Mouse (Mus musculus): ENCODE data around the gene Pcbp2. TPM values are rescaled to one million over a fixed set of nuclear protein-coding genes. Genes with fewer than 3 reads are reported as not detected.

Gene Pcbp2
- polyA plus RNA-seq, 1 experiment from 2014 or later: 124 TPM

- ATAC-seq (ENCODE audit: low FRiP score, low read depth): no peak
- Histone ChIP-seq H3K4me1 (replicated peaks) (peaks cover 41% of the 10 kb centered on the region), H3K27me3 (no peaks in the 10 kb centered on the region)
Measured at GRCm38 (mm10) chr15:102518859-102519201, 48.5 kb downstream of the Pcbp2 start.

GRCm38 (mm10) chr15:102519211-102520141, 49.1 kb downstream of the Pcbp2 start:
- no peak for ATAC-seq (ENCODE audit: low FRiP score, low read depth)
- Histone ChIP-seq H3K27me3 (no peaks in the 10 kb centered on the region), H3K9ac (peak overlapping the region; percentile 92), H3K9me3 (no peaks in the 10 kb centered on the region), H3K4me2 (peak overlapping the region; percentile 85), H3K27ac (replicated peaks) (peak overlapping the region; percentile 100), H3K4me1 (replicated peaks) (peaks cover 35% of the 10 kb centered on the region), H3K36me3 (peaks cover 19% of the 10 kb centered on the region), H3K4me3 (peak overlapping the region; percentile 75)
- WGBS: 63% methylated on average over 17 of the region's 17 CpGs

More at GRCm38 (mm10) chr15:102518859-102519201, 48.5 kb downstream of the Pcbp2 start:
- Histone ChIP-seq H3K9ac (peak overlapping the region; percentile 92), H3K9me3 (no peaks in the 10 kb centered on the region), H3K4me2 (peak overlapping the region; percentile 85), H3K27ac (replicated peaks) (peak overlapping the region; percentile 100), H3K36me3 (peaks cover 16% of the 10 kb centered on the region), H3K4me3 (peak overlapping the region; percentile 75)
- 20% methylated on average over 9 of the region's 9 CpGs for WGBS

DNA sequence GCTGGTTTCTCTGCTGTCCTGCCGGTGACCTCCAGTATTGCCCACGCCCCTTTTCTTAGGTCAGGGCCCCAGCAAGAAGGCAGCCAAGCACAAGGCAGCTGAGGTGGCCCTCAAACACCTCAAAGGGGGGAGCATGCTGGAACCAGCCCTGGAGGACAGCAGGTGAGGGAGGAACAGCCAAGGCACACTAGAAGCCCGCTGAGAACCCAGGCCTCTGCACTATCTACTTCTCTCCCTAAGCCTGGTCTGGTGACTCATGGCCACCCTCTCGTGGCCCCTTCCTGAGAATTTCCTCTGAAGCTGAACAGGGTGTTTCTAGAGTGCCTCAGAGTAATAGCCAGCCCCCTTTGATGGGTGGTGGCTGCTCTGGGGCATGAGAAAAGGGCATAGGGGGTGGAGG, 50.1 kb downstream of the Pcbp2 start:
- Histone ChIP-seq H3K36me3 (peaks cover 19% of the 10 kb centered on the region), H3K9me3 (no peaks in the 10 kb centered on the region), H3K4me1 (replicated peaks) (peaks cover 26% of the 10 kb centered on the region), H3K4me3 (no peak overlapping the region), H3K27ac (replicated peaks) (no peak overlapping the region), H3K4me2 (no peak overlapping the region), H3K27me3 (no peaks in the 10 kb centered on the region), H3K9ac (no peak overlapping the region)
- 83% methylated on average over 4 of the region's 4 CpGs for WGBS
- no peak for ATAC-seq (ENCODE audit: low FRiP score, low read depth)

GRCm38 (mm10) chr15:102521480-102521879, 51.1 kb downstream of the Pcbp2 start:
- no peak for ATAC-seq (ENCODE audit: low FRiP score, low read depth)
- Histone ChIP-seq H3K4me2 (no peak overlapping the region), H3K9ac (no peak overlapping the region), H3K4me1 (replicated peaks) (peaks cover 17% of the 10 kb centered on the region), H3K27me3 (no peaks in the 10 kb centered on the region), H3K36me3 (peaks cover 19% of the 10 kb centered on the region), H3K27ac (replicated peaks) (no peak overlapping the region), H3K4me3 (no peak overlapping the region), H3K9me3 (no peaks in the 10 kb centered on the region)
- 80% methylated on average over 4 of the region's 4 CpGs for WGBS

DNA sequence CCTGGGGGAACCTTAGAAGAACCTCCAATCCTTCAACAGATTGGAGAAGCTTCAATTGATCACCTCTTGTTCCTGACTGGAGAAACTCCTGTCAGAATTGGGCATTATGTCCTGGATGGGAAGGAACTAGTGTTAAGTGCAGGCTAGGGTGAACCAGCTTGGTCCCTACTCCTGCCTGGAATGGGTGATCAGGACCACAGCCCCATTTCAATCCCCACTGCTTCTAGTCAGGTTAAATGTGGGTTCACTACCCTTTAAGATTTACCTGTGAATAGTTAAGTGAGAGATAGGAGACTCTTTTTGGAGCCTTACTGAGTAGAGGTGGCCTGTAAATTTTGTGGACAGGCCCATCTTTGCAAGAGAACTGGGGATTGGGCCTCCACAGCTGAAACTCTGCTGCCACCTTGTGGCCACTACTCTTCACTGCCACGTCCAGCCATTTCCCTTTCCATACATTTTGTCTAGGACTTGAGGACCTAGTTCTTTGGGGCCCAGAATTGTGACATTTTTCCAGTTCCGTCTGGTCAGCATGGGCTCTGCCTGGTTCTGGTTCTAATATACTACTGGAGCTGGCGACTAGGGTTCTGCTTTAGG, 54.6 kb downstream of the Pcbp2 start, which contains the start of gene Npff:
TSS of gene Npff (minus strand) at position 51 of the 594 bp plus-strand sequence.
- 6% methylated on average over 3 of the region's 3 CpGs for WGBS
- Histone ChIP-seq H3K9me3 (no peaks in the 10 kb centered on the region), H3K4me2 (no peak within 1 kb of the TSS), H3K4me1 (replicated peaks) (peaks cover 6% of the 10 kb centered on the region), H3K9ac (no peak within 1 kb of the TSS; the same call in 1 of the 2 replicates), H3K36me3 (peaks cover 46% of the 10 kb centered on the region), H3K27ac (replicated peaks) (peak within 1 kb of the TSS; percentile 56), H3K27me3 (no peaks in the 10 kb centered on the region), H3K4me3 (no peak within 1 kb of the TSS)
- peak; percentile 52; the same call in 1 of the 2 replicates for ATAC-seq (ENCODE audit: low FRiP score, low read depth)

- Histone ChIP-seq H3K27ac (replicated peaks) (no peak overlapping the region), H3K4me1 (replicated peaks) (no peaks in the 10 kb centered on the region; the same call in 1 of the 2 replicates), H3K27me3 (no peaks in the 10 kb centered on the region), H3K4me3 (no peak overlapping the region), H3K4me2 (no peak overlapping the region), H3K9me3 (no peaks in the 10 kb centered on the region), H3K9ac (no peak overlapping the region), H3K36me3 (peaks cover 58% of the 10 kb centered on the region)
- no peak for ATAC-seq (ENCODE audit: low FRiP score, low read depth)
- WGBS: 86% methylated on average over 6 of the region's 6 CpGs
Measured at GRCm38 (mm10) chr15:102526111-102527002, 56.0 kb downstream of the Pcbp2 start.

- no peak overlapping the region for H3K9ac ChIP-seq
- 79% methylated on average over 3 of the region's 3 CpGs for WGBS
- H3K27me3 ChIP-seq: no peaks in the 10 kb centered on the region
- no peaks in the 10 kb centered on the region for H3K9me3 ChIP-seq
- peaks cover 57% of the 10 kb centered on the region for H3K36me3 ChIP-seq
- no peak overlapping the region for H3K4me3 ChIP-seq
- no peak overlapping the region for H3K4me2 ChIP-seq
- no peak for ATAC-seq (ENCODE audit: low FRiP score, low read depth)
- no peak overlapping the region for H3K27ac ChIP-seq (replicated peaks)
- no peaks in the 10 kb centered on the region; the same call in 1 of the 2 replicates for H3K4me1 ChIP-seq (replicated peaks)
Measured at GRCm38 (mm10) chr15:102527936-102528335, 57.6 kb downstream of the Pcbp2 start.

GRCm38 (mm10) chr15:102528396-102528795, 58.1 kb downstream of the Pcbp2 start:
- Histone ChIP-seq H3K9ac (no peak overlapping the region), H3K4me3 (no peak overlapping the region), H3K4me2 (no peak overlapping the region), H3K27me3 (no peaks in the 10 kb centered on the region), H3K36me3 (peaks cover 61% of the 10 kb centered on the region), H3K27ac (replicated peaks) (no peak overlapping the region), H3K9me3 (no peaks in the 10 kb centered on the region), H3K4me1 (replicated peaks) (no peaks in the 10 kb centered on the region; the same call in 1 of the 2 replicates)
- no peak for ATAC-seq (ENCODE audit: low FRiP score, low read depth)
- 94% methylated on average over 1 of the region's 1 CpGs for WGBS

GRCm38 (mm10) chr15:102530566-102530965, 60.2 kb downstream of the Pcbp2 start:
- Histone ChIP-seq H3K4me1 (replicated peaks) (no peaks in the 10 kb centered on the region), H3K27ac (replicated peaks) (no peak overlapping the region), H3K36me3 (peaks cover 68% of the 10 kb centered on the region), H3K9ac (no peak overlapping the region), H3K4me2 (no peak overlapping the region), H3K27me3 (no peaks in the 10 kb centered on the region), H3K9me3 (no peaks in the 10 kb centered on the region), H3K4me3 (no peak overlapping the region)
- no peak for ATAC-seq (ENCODE audit: low FRiP score, low read depth)
- WGBS: 87% methylated on average over 4 of the region's 4 CpGs

DNA sequence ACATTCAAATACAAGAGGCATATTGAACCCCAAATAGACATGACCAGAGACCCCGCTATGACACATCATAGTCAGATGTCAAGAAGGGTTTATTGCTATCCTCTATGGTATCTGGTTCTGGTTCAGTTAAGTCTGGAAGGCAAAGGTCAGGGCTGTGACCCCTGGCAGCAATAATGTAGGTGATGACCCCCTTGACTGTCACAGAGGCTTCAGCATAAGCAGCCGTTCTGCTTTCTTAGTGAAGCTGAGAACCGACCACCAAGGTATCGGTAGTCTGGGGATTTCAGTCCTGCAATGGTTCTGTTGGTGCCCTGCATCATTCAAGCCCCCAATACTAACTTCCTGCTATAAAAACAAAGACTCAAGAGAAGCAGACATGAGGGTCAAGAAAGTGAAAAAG, 61.2 kb downstream of the Pcbp2 start:
- Histone ChIP-seq H3K27ac (replicated peaks) (no peak overlapping the region), H3K4me2 (no peak overlapping the region), H3K4me1 (replicated peaks) (no peaks in the 10 kb centered on the region), H3K4me3 (no peak overlapping the region), H3K9me3 (no peaks in the 10 kb centered on the region), H3K36me3 (peaks cover 76% of the 10 kb centered on the region), H3K27me3 (no peaks in the 10 kb centered on the region), H3K9ac (no peak overlapping the region)
- 92% methylated on average over 4 of the region's 4 CpGs for WGBS
- no peak for ATAC-seq (ENCODE audit: low FRiP score, low read depth)

GRCm38 (mm10) chr15:102532106-102532900, 62.0 kb downstream of the Pcbp2 start:
- Histone ChIP-seq H3K36me3 (peaks cover 80% of the 10 kb centered on the region), H3K9me3 (no peaks in the 10 kb centered on the region), H3K27me3 (no peaks in the 10 kb centered on the region), H3K27ac (replicated peaks) (no peak overlapping the region), H3K4me2 (no peak overlapping the region), H3K4me1 (replicated peaks) (no peaks in the 10 kb centered on the region), H3K4me3 (no peak overlapping the region), H3K9ac (no peak overlapping the region)
- ATAC-seq (ENCODE audit: low FRiP score, low read depth): no peak
- WGBS: 84% methylated on average over 3 of the region's 3 CpGs

All from hindbrain, embryonic 15.5 days (tissue).